Mouse (Mus musculus) regulatory T cell (primary cell): Measurements from ENCODE around the gene Svs1.

Experiments
- in situ Hi-C: fragments of 300-600 bp; cut with MboI, MseI; formaldehyde crosslinking; loops from one replicate; pipeline ENCODE4 v1.15.1; 2025; ENCODE audit warnings: high pct_unique_total_duplicates

The Svs1 gene

DNA sequence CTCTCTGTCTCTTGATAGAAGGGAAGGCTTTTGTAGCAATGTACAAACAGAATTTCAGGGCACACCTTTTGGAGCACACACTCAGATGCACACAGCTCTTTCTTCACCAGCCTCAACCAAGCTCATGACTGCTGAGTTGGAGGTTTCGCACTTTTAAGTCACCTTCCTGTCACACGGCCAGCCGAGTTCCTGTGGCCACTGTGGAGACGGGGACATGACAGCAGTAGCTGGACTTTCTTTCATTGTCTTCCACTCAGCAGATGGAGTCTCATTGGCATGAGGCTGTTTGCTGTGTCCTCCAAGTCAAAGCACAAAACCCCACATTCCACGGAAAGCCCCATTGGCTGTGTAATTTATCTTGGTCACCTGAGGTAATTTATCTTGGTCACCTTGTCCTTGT, 24.5 kb downstream of the Svs1 start:
- in situ Hi-C loops: no loop called here

DNA sequence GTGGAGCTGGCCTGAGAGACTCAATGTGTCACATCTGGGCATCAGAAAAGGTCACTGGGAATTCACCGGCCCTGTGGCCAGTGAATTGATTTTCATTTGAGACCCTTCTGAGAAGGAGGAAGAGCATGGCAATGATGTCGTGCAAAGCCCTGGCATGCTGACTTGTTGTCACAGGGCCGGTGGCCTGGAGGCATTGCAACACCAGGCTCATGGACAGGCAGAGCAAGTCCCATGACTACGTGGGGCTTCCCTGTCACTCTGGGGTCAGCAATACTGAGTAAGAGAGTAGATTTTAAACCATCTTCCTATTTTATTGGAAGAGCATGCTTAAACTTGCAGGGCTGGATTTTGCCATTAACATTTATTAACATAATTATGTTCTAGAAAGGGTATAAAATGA, 26.4 kb downstream of the Svs1 start:
- in situ Hi-C loops: no loop called here

DNA sequence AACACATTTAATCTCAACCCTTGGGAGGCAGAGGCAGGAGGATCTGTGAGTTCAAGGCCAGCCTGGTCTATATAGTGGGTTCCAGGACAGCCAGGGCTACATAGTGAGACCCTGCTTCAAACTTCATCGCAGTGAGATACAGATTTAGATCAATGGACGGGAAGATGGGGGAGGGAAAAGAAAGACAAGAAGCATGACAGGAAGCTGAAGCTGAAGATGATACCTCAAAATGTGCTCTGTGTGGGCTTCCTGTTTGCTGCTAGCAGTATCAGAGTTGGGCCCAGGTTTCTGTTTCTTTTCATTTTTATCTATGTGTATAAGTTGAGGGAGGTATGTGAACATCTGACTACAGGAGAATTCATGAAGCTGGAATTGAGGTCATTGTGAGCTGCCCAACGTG, 26.8 kb downstream of the Svs1 start:
- in situ Hi-C loops: no loop called here

DNA sequence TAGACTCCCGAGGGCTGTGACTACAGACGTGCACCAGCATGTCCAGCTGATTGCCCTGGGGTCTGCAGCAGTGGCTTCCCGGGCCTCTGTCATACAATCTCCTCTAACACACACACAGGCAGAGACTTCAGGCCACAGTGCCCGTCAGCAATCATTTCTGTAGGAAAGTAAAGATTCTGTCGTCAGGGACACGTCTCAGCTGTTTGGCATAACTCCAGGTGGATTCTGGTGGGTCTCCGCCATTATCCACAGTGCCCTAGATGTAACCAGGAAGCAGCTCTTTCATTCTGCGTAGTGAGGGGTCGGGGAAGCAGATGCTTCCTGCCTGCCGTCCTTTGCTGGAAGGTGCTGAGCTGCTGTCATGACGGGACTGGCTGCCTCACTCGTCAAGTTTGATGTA, 30.5 kb downstream of the Svs1 start:
- in situ Hi-C loops: no loop called here

DNA sequence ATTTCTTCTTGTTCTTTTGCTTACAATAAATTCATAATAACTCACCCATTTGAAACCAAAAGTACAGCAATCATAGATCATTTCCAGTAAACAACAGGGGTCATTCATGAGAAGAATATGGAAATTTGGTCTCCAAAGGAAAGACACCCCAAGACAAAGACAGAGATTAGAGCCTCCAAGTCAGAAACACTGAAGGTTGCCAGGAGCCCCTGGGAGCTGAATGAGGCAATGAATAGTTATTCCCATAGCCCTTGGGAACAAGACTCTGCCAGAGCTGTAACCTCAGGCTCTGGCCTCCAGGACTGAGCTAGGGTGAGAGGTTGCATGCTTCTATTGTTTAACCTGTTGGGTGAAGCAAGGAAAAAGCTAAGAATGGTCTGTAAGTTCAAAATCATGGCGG, 32.7 kb downstream of the Svs1 start:
- in situ Hi-C loops: no loop called here

DNA sequence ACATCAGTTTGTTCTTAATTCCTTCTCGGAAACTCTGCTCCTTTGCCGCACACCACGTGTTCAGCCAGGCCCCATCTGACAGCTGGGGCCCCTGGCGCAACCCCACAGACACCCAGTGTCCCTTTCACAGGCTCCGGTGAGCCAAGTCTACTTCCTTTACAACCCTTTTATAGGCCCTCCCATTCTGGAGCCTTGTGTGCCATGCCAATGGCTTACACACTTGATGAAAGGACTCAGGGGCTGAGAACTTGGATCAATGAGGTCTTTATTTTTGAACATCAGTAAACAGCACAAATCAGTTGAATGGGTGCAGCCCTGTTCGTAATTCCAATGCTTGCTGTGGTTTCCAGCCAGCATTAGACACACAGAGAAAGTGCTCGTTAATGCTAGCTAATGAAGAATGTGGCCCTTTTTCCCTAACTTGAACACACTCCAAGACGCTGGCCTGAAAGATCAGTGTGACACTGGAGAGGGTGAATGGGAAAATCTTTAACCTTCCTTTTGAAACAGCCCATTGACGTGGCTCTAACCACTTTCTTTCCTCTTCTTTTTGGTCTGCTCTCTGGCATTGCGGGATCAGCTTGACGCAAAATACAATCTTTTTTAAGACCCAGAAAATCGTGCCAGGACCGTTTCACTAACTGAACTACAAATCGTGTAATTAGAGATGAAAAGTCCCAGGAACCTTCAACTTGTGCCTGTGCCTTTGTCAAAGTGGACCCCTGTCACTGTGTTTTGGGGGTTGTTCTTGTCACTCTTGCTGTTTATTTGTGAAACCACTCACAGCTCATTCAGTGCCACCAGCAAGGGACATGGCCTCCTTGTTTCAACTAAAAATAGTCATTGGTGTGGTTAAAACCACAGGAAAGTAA, 34.7 kb downstream of the Svs1 start:
- in situ Hi-C loops: no loop called here

DNA sequence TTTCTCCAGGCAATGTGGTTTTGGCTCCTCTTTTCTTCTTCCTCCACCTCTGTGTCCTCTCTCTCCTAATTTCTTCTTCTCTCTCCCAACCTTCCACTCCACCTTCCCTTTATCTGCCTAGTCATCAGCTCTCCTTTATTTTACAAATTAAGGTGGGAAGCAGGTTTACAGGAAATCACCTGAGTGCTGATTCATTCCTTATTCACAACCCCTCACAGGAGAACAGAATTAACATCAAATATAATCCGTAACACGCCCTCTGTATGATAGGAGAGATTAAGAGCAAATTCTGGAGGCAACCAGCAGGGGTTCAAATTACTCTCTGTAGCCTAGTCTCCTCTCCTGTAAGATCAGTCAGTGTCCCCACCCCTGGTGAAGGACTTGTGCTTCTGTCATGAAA, 35.7 kb downstream of the Svs1 start:
- in situ Hi-C loops: no loop called here

DNA sequence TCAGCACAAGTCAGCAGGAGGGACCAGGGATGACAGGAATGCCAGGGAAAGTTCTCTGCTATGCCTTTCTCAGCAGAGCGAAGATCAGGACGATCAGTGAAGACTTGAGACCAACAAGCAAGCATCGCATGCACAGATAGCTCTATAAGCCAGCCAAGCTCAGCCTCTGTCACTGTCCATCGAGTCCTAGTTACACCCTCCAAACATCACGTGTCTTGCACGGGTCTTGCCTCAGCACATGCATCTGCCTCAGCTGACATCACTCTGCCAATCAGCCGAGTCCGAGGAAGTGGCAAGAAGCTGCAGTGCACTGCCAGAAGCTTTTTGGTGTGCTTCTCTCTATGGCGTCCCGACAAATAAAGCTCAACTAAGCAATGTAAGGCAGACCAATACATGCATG, 36.7 kb downstream of the Svs1 start:
- in situ Hi-C loops: no loop called here

DNA sequence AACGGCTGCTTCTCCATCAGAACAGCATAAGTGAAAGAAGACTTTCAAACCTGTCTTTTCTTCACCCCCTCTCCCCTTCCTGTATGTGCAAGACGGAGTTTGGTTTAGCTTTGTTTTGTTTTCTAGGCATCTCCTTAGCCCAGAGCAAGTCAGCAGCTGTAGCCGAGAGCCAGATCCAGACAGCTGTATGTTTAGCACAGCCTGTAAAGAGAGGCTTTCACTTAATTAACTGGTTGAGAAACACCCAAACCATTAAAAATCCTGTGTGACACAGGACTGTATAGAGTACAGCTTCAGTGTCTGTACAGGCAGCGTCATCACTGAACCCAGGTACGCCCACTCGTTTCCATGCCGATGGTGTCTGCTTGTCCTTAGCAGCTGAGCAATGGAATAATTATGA, 38.6 kb downstream of the Svs1 start:
- in situ Hi-C loops: no loop called here

DNA sequence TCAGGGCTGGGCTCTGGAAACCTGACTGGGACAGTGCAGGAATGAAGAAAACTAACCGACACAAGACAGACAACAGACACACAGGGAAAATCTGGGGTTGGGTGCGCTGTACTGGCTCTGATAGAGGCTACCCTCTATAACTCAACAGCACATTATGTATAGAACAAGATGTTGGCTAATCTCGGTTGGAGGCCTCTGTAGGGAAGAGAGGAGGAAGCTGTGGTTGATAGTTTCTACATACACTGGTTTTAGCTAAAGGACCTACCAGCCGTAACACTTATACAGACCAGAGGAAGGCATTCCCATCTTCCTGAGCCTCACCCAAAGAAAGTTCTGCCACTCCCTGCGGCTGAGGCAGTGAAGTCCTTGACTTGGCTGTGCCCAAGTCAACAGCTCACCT, 39.8 kb downstream of the Svs1 start:
- in situ Hi-C loops: no loop called here

DNA sequence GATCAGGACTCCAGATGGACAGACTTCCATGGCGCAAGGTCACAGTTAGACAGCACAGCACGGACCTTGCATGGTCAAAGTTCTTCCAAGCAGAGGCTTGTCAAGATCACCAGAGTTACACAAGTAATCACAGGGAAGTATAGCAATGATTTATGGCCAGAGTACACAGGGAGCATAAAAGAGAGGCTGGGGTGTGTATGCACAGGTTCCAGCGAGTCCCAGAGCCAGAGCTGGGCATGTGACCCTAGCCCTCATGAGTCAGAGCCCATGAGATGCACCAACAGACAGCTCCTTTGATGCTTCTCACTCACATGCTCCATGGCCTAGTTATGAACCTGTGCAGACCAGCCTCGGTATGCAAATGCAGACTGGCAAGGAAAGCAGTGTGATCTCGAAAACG, 41.4 kb downstream of the Svs1 start:
- in situ Hi-C loops: no loop called here

DNA sequence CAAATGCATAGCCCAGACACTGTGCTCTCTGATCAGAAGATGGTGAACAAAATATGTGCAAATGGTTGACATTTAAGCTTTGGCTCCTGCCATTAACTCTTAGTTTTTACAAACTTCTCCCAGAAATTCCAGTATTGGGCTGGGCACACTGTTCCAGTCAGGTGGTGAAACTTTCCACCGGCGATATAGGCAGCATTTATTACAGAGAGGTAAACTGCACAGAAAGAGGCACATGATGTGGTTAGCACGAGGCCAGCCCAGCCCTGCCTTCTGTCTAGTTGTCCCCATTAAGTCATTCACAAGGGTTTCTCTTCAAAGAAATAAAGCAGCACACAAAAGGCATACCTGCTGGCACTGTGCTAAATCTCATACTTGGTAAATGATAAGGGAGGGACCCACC, 42.0 kb downstream of the Svs1 start:
- in situ Hi-C loops: no loop called here

DNA sequence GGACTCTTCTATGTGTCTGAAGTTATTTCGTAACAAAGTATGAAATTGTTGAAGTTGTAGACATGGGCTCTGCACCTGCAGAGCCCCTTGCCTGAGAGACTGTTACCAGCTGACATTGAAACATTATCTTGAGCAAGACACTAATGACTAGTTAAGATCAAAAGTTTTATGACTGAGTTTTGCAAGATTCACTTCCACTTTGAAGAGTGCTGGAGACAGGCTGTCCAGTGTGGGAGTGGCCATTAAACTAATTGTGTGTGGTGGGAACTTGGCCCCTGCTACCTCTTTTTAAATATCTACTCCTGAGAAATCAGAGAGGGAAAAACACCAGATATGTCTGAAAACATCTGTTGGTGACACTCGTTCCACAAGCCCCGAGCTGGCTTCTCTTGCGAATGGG, 44.6 kb downstream of the Svs1 start:
- in situ Hi-C loops: no loop called here

DNA sequence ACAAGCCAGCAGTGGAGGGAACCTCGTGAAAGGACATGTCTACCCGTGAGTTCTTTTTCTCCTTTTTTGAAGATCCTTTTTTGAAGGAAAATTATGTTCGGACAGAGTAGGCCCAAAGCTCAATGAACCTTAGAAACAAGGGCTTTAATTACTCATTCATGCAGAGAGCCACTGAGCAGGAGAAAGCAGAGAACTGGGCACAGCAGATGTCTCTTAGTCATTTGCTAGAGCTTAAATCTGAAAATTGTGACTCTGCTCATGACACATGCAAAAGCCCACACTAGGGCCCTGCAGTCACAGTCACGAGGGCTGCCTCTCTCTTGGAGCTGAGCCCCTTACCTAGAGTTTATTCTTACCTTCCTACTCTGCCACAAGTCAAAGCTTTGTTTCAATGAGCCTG, 46.1 kb downstream of the Svs1 start:
- in situ Hi-C loops: no loop called here

DNA sequence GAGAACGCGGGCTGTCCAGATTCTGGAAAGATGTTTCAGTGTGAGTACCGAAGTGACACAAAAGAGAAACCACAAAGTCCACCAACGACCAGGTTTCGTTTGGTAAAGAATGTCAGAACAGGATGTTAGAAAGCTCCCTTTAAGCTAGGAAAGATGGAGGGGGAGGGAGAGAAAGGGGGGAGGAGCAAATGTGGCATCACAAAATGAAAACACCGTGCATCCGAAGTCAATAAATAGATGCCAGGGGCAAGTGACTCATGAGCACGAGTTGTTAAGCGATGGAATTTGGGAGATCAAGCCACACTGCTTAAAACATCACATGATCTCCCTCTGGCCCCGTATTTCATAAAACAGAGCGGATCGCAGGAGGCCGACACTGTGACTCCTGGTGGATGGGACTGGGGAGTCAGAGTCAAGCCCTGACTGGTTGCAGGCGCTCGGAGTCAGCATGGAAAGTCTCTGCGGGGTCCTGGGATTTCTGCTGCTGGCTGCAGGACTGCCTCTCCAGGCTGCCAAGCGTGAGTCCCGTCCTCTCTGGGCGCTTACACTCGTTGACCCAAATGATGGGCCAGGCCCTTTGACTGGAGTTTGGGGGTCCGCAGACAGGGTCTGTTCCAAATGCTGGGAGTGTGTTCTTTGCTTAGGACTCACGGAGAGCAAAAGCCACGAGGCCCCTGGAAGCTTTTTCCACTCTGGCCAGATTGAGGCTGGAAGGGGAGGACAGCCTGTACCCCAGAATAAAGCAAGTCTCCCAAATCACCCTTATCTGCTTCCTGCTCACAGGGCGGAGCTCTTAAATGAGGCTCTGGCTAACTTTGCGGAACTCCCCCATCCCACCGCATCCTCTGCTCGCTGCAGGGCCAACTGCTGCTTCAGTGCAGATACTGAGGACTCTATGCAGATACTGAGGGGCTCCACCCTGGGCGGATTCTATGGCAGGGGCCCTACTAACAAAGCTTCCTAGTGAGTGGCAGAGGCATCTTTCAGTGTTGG, 49.9 kb downstream of the Svs1 start, which contains the start of gene Gpnmb:
TSS of gene Gpnmb (plus strand) at position 272 of the 993 bp plus-strand sequence.
- in situ Hi-C loops: no loop called here

DNA sequence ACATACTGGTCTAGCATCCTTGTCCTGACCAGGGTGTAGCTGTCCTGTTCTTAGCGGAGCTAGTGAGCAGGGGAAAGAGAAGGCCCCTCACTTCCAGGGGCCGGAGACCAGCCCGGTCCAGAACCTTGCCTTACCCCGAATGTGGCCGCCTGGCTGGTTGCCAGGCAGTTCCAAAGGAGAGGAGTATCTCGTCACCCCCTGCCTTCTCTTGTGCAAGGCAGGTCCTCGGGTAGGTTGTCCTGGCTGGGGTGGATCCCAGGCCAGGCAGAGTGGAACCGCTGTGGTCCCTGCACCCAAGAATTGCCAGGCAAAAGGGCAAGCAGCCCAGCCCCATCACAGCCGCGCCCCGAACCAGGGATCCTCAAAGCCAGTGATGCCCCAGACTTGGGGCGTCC, 50.6 kb downstream of the Svs1 start:
- in situ Hi-C loops: no loop called here

DNA sequence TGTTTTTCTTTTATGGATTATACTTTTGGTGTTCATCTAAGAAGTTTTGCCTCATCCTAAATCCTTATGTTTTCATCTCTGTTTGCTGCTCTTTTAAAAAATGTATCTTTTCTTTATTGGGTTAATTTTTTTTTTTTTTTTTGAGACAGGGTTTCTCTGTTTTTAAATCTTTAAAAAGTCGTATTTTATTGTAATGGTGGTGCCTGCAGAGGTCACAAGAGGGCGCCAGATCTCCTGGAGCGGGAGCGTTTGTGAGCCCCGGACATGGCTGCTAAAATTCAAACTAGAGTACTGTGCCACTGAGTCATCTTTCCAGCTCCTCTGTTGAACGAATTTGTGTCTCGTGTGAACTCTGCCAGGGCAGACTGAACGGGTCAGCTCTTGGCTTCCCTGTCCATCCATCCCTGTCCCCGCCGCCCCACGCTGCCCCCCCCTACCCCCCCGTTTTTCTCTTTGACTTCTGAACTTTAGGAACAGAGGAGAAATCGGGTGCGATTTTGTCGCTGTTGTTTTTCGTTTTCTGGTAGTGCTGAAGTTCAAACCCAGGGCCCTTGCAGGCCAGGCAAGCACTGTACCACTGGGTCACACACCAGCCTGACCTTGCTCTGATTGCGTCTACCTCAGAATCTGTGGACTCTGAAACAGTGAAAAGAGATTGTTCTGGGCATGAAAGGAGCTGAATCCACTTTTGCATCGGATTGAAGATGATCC, 53.0 kb downstream of the Svs1 start:
- in situ Hi-C loops: no loop called here
